Mouse (Mus musculus) myocyte (in vitro differentiated cells): ENCODE measurements around the gene Parvb. TPM values are rescaled to one million over a fixed set of nuclear protein-coding genes. Genes with fewer than 3 reads are reported as not detected.

ENCODE experiments used
- H3K27me3 ChIP-seq: one replicate; pipeline ENCODE4 v1.6.1; 2011; ENCODE audit not compliant: control insufficient read depth, insufficient read depth, insufficient read length
- H3K36me3 ChIP-seq: one replicate; pipeline ENCODE4 v1.6.1; 2011; ENCODE audit not compliant: control insufficient read depth, insufficient read depth
- H3K4me2 ChIP-seq: one replicate; pipeline ENCODE4 v1.6.1; 2011; ENCODE audit warnings: low read depth, control low read depth
- H3K4me3 ChIP-seq: one replicate; pipeline ENCODE4 v1.5.1; 2011; ENCODE audit warnings: mild to moderate bottlenecking, control low read depth, moderate library complexity
- H3K79me2 ChIP-seq: one replicate; pipeline ENCODE4 v1.6.1; 2011; ENCODE audit not compliant: control insufficient read depth, insufficient read depth
- H3ac ChIP-seq: one replicate; pipeline ENCODE4 v1.6.1; 2011; ENCODE audit not compliant: control insufficient read depth, insufficient read length
- CEBPB ChIP-seq: IDR thresholded peaks from 2 replicates; pipeline ENCODE4 v1.6.1; 2011; ENCODE audit warnings: mild to moderate bottlenecking, moderate library complexity; ENCODE audit not compliant: poor library complexity, insufficient read depth, severe bottlenecking
- E2F4 ChIP-seq: IDR thresholded peaks from one replicate; pipeline ENCODE4 v1.6.1; 2011; ENCODE audit warnings: mild to moderate bottlenecking, control low read depth, moderate library complexity; ENCODE audit not compliant: insufficient read depth
- MAX ChIP-seq: IDR thresholded peaks from one replicate; pipeline ENCODE4 v1.6.1; 2011; ENCODE audit warnings: low read depth, mild to moderate bottlenecking, control low read depth
- MYOD1 ChIP-seq, 3 experiments: IDR thresholded peaks; one replicate each; pipeline ENCODE4 v1.6.1; 2011; ENCODE audit warnings: control low read depth in 2 of 3, low read depth in 2 of 3, mild to moderate bottlenecking in 2 of 3, moderate library complexity in 1 of 3; ENCODE audit not compliant: insufficient read length in 2 of 3, control insufficient read depth in 1 of 3
- MYOG ChIP-seq, 3 experiments: IDR thresholded peaks; one replicate each; pipeline ENCODE4 v1.6.1; 2011; ENCODE audit warnings: control low read depth in 2 of 3, low read depth in 2 of 3, mild to moderate bottlenecking in 2 of 3; ENCODE audit not compliant: insufficient read length in 2 of 3, control insufficient read depth in 1 of 3, insufficient read depth in 1 of 3
- POLR2A ChIP-seq: IDR thresholded peaks from one replicate; pipeline ENCODE4 v1.6.1; 2011; ENCODE audit warnings: low read depth, mild to moderate bottlenecking, control low read depth, moderate library complexity; ENCODE audit not compliant: insufficient read length
- POLR2AphosphoS2 ChIP-seq: IDR thresholded peaks from one replicate; pipeline ENCODE4 v1.6.1; 2011; ENCODE audit warnings: low read depth, control low read depth; ENCODE audit not compliant: insufficient read length
- REST ChIP-seq: IDR thresholded peaks from one replicate; pipeline ENCODE4 v1.6.1; 2011; ENCODE audit warnings: mild to moderate bottlenecking, control low read depth, moderate library complexity; ENCODE audit not compliant: insufficient read depth, insufficient read length
- SRF ChIP-seq: IDR thresholded peaks from one replicate; pipeline ENCODE4 v1.6.1; 2011; ENCODE audit warnings: low read depth; ENCODE audit not compliant: control insufficient read depth, insufficient read length
- TCF12 ChIP-seq: IDR thresholded peaks from one replicate; pipeline ENCODE4 v1.6.1; 2011; ENCODE audit warnings: mild to moderate bottlenecking, control low read depth; ENCODE audit not compliant: poor library complexity, insufficient read depth, severe bottlenecking
- TCF3 ChIP-seq: IDR thresholded peaks from one replicate; pipeline ENCODE4 v1.6.1; 2011; ENCODE audit warnings: low read depth, control low read depth; ENCODE audit not compliant: insufficient read length
- USF1 ChIP-seq: IDR thresholded peaks from one replicate; pipeline ENCODE4 v1.6.1; 2011; ENCODE audit warnings: low read depth, mild to moderate bottlenecking, control low read depth, moderate library complexity
- polyA plus RNA-seq: library from polyadenylated mRNA; unstranded; fragments of >200 nt; fragmentation: generic; extraction: Trizol; gene quantifications from one replicate; pipeline ENCODE4 v1.2.1, GENCODE M21; 2012; ENCODE audit warnings: missing spikeins

Gene Parvb
- polyA plus RNA-seq, 1 experiment = 86.2 TPM

GRCm38 (mm10) chr15:84349915-84350738 is 118.3 kb downstream of the Parvb start:
- TF ChIP-seq POLR2AphosphoS2 = no peak
- TF ChIP-seq MYOG (IDR thresholded peaks at IDR 0.05; ENCODE audit: control insufficient read depth in 1 of 3, insufficient read depth in 1 of 3, insufficient read length in 2 of 3, low read depth in 2 of 3) = peak in 1 of 3 experiments; percentile 11
- H3K4me3 ChIP-seq = no peak overlapping the region
- H3K79me2 ChIP-seq = no peaks in the 10 kb centered on the region
- H3ac ChIP-seq = no peak overlapping the region
- H3K36me3 ChIP-seq = no peaks in the 10 kb centered on the region
- H3K27me3 ChIP-seq = no peaks in the 10 kb centered on the region
- H3K4me2 ChIP-seq = no peak overlapping the region

GRCm38 (mm10) chr15:84351342-84351741 is 119.5 kb downstream of the Parvb start:
- Histone ChIP-seq H3K36me3 (no peaks in the 10 kb centered on the region), H3ac (no peak overlapping the region), H3K4me3 (no peak overlapping the region), H3K4me2 (no peak overlapping the region), H3K27me3 (no peaks in the 10 kb centered on the region), H3K79me2 (no peaks in the 10 kb centered on the region)
- TF ChIP-seq TCF12 = no peak

- Histone ChIP-seq H3K4me3 (no peak overlapping the region), H3K27me3 (no peaks in the 10 kb centered on the region), H3ac (no peak overlapping the region), H3K4me2 (no peak overlapping the region), H3K79me2 (no peaks in the 10 kb centered on the region), H3K36me3 (no peaks in the 10 kb centered on the region)
- TF ChIP-seq CEBPB (no peak), MYOG (IDR thresholded peaks at IDR 0.05; ENCODE audit: control insufficient read depth in 1 of 3, insufficient read depth in 1 of 3, insufficient read length in 2 of 3, low read depth in 2 of 3) (peak in 2 of 3 experiments; percentile 18 to 70), TCF3 (no peak), MAX (no peak), POLR2A (no peak), SRF (no peak), USF1 (no peak), MYOD1 (IDR thresholded peaks at IDR 0.05; ENCODE audit: control insufficient read depth in 1 of 3, insufficient read length in 2 of 3, low read depth in 2 of 3) (peak in 2 of 3 experiments; percentile 10 to 11), POLR2AphosphoS2 (no peak), E2F4 (no peak)
Observed at GRCm38 (mm10) chr15:84351915-84352844, 120.3 kb downstream of the Parvb start.

GRCm38 (mm10) chr15:84355081-84355480 is 123.2 kb downstream of the Parvb start:
- H3K4me2 ChIP-seq = no peak overlapping the region
- no peak overlapping the region for H3ac ChIP-seq
- H3K36me3 ChIP-seq = no peaks in the 10 kb centered on the region
- no peak overlapping the region for H3K4me3 ChIP-seq
- no peaks in the 10 kb centered on the region for H3K79me2 ChIP-seq
- TF ChIP-seq MAX = no peak
- no peak for TF ChIP-seq MYOD1 (IDR thresholded peaks at IDR 0.05; ENCODE audit: control insufficient read depth in 1 of 3, insufficient read length in 2 of 3, low read depth in 2 of 3)
- no peak for TF ChIP-seq MYOG (IDR thresholded peaks at IDR 0.05; ENCODE audit: control insufficient read depth in 1 of 3, insufficient read depth in 1 of 3, insufficient read length in 2 of 3, low read depth in 2 of 3)
- no peak for TF ChIP-seq USF1
- no peaks in the 10 kb centered on the region for H3K27me3 ChIP-seq

- no peak overlapping the region for H3K4me2 ChIP-seq
- no peak overlapping the region for H3K4me3 ChIP-seq
- H3K36me3 ChIP-seq = no peaks in the 10 kb centered on the region
- no peak for TF ChIP-seq E2F4
- TF ChIP-seq REST = no peak
- TF ChIP-seq TCF12 = no peak
- H3K27me3 ChIP-seq = no peaks in the 10 kb centered on the region
- H3ac ChIP-seq = no peak overlapping the region
- H3K79me2 ChIP-seq = no peaks in the 10 kb centered on the region
Observed at GRCm38 (mm10) chr15:84364746-84365145, 132.9 kb downstream of the Parvb start.

Other genes starting within 250 kb of the Parvb start
- not detected for gene Efcab6, start 166.7 kb upstream of the Parvb start, polyA plus RNA-seq
- gene Sult4a1, start 126.3 kb upstream of the Parvb start, polyA plus RNA-seq = not detected
- gene Pnpla5, start 108.9 kb upstream of the Parvb start, polyA plus RNA-seq = not detected
- 0.23 TPM for gene Pnpla3, start 64.2 kb upstream of the Parvb start, polyA plus RNA-seq
- gene Samm50, start 39.8 kb upstream of the Parvb start, polyA plus RNA-seq = 116 TPM
- gene Parvg, start 92.0 kb downstream of the Parvb start, polyA plus RNA-seq = 0.95 TPM
- gene Shisal1, start 215.1 kb downstream of the Parvb start, polyA plus RNA-seq = 2.2 TPM